Mouse (Mus musculus) embryonic facial prominence, embryonic 12.5 days (tissue): Measurements from ENCODE around the gene Zbtb45. TPM values are rescaled to one million over a fixed set of nuclear protein-coding genes. Genes with fewer than 3 reads are reported as not detected.

ENCODE experiments used
- ATAC-seq: fragments of 200-750 bp; cut with Nextera tagmentation; 2 replicates; pipeline ENCODE4 v1.8.0; 2017; ENCODE audit not compliant: insufficient number of reproducible peaks, insufficient read depth, low FRiP score, low TSS enrichment
- H3K27ac ChIP-seq: fragments of 300-500 bp; sonication (generic); 2 replicates; pipeline ENCODE4 v1.5.1; 2016; ENCODE audit warnings: mild to moderate bottlenecking
- H3K27me3 ChIP-seq: fragments of 300-500 bp; sonication (generic); 2 replicates; pipeline ENCODE4 v1.6.1; 2016; ENCODE audit warnings: mild to moderate bottlenecking, moderate library complexity
- H3K36me3 ChIP-seq: fragments of 300-500 bp; sonication (generic); 2 replicates; pipeline ENCODE4 v1.6.1; 2016; ENCODE audit warnings: mild to moderate bottlenecking
- H3K4me1 ChIP-seq: fragments of 300-500 bp; sonication (generic); 2 replicates; pipeline ENCODE4 v1.6.1; 2016
- H3K4me2 ChIP-seq: fragments of 300-500 bp; sonication (generic); replicated peaks from 2 replicates; pipeline ENCODE4 v1.6.1; 2016; ENCODE audit warnings: mild to moderate bottlenecking, moderate library complexity
- H3K4me3 ChIP-seq: fragments of 300-500 bp; sonication (generic); 2 replicates; pipeline ENCODE4 v1.5.1; 2016; ENCODE audit warnings: mild to moderate bottlenecking
- H3K9ac ChIP-seq: fragments of 300-500 bp; sonication (generic); 2 replicates; pipeline ENCODE4 v1.6.1; 2016; ENCODE audit warnings: mild to moderate bottlenecking, moderate library complexity
- H3K9me3 ChIP-seq: fragments of 300-500 bp; sonication (generic); 2 replicates; pipeline ENCODE4 v1.6.1; 2016; ENCODE audit warnings: mild to moderate bottlenecking, moderate library complexity
- WGBS: fragments of 180-500 bp; shearing (Covaris S2); methylation state at CpG from one replicate; pipeline ENCODE4 v1.1.7; 2016; 5-methylcytosine and 5-hydroxymethylcytosine counted together
- polyA plus RNA-seq: library from polyadenylated mRNA; unstranded; fragments of >200 nt; fragmentation: Nextera tagmentation; extraction: Ambion mirVana; gene quantifications from 2 replicates; pipeline ENCODE4 v1.2.1, GENCODE M21; 2016

The Zbtb45 gene
- polyA plus RNA-seq, 1 experiment from 2014 or later = 29.9 TPM

DNA sequence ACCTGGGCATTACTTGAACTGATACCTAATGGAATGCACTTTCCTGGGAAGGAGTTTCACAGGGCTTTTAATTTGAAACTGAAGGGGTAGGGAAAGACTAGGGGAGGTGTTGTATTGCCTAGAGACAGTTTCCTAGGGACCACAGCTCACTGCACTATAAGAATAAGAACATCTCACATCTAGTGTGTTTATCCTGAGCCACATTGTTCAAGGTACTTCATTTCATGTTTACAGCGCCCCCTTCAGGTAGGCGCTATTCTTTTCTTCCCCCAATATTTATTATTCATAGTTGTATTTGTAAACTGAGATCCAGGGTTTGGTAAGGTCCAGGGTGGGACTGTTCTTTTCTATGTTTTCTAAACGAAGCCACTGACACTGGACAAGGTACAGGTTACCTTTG, 17.6 kb downstream of the Zbtb45 start:
- H3K4me3 ChIP-seq = no peak overlapping the region
- WGBS = 5% methylated on average over 3 of the region's 3 CpGs
- H3K4me1 ChIP-seq = no peaks in the 10 kb centered on the region
- no peak for ATAC-seq
- H3K27ac ChIP-seq = no peak overlapping the region
- no peak overlapping the region for H3K4me2 ChIP-seq
- H3K9ac ChIP-seq = no peak overlapping the region
- no peaks in the 10 kb centered on the region for H3K36me3 ChIP-seq
- no peaks in the 10 kb centered on the region for H3K27me3 ChIP-seq
- no peaks in the 10 kb centered on the region for H3K9me3 ChIP-seq

DNA sequence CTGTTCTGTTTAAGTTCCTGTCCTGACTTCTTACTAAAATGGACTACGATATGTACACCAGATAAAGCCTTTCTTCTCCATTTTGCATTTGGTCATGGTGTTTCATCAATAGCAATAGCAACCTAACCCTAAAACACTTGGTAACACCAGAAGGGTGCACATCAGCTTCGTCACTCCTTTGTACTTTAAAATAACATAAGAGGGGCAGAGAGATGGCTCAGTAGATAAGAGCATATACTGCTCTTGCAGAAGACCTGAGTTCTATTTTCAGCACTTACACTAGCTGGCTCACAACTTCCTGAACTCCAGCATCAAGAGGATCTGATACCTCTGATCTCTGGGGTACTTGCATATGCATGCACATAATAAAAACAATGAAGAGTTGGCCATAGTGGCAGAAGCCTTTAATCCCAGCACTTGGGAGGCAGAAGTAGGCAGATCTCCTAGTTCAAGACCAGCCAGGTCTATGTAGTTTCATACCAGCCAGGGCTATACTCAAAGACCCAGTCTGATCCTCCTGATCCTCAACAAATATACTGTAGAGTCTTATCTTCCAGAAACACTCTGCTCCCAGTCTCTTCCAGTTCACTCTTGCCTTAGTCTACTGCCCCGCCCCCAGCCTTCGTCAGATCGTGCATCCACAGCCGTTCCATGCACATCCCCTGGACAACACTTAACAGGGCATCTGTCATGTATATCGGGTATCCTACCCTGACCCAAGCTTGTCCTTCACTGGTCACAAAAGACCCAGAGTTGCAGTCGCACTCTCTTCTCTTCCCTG, 22.2 kb downstream of the Zbtb45 start:
- Histone ChIP-seq H3K4me3 (no peak overlapping the region), H3K4me2 (no peak overlapping the region), H3K4me1 (no peaks in the 10 kb centered on the region), H3K27ac (no peak overlapping the region), H3K36me3 (peaks cover 2% of the 10 kb centered on the region; the same call in 1 of the 2 replicates), H3K9me3 (no peaks in the 10 kb centered on the region), H3K27me3 (no peaks in the 10 kb centered on the region), H3K9ac (no peak overlapping the region)
- WGBS = 82% methylated on average over 8 of the region's 8 CpGs
- ATAC-seq = no peak

DNA sequence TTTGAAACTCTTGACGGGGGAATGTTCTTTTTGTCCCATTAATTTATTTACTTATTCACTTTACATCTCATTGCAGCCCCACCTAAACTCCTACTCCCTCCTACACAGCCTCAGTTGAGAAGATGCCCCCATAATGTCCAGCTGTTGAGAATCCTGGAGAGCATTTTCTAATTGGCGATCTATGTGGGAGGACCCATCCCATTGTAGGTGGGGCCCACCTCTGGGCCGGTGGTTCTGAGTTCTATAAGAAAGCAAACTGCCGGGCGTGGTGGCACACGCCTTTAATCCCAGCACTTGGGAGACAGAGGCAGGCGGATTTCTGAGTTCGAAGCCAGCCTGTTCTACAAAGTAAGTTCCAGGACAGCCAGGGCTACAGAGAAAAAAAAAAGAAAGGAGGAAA, 22.9 kb downstream of the Zbtb45 start:
- Histone ChIP-seq H3K27me3 (no peaks in the 10 kb centered on the region), H3K4me2 (no peak overlapping the region), H3K4me1 (no peaks in the 10 kb centered on the region), H3K27ac (no peak overlapping the region), H3K4me3 (no peak overlapping the region), H3K9me3 (no peaks in the 10 kb centered on the region), H3K36me3 (peaks cover 7% of the 10 kb centered on the region; the same call in 1 of the 2 replicates), H3K9ac (no peak overlapping the region)
- no peak for ATAC-seq
- WGBS = 87% methylated on average over 8 of the region's 8 CpGs

DNA sequence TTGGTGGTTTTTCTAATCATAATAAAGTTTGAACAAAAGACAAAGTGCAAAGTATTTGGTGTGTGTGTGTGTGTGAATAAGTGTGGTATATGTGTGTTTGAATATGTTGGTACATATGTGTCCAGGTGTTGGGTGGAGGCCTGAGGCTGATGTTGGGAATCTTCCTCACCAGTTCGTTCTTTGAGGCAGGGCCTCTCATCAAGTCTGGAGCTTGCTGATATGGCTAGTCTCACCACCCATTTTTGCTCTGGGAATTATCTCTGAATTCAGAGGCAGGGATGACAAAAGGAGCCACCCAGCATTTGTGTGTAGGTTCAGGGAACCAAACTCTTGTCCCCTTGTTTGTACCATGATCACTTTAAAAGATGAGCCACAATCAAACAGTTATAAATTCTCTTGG, 24.1 kb downstream of the Zbtb45 start:
- Histone ChIP-seq H3K4me2 (no peak overlapping the region), H3K9ac (no peak overlapping the region), H3K27ac (no peak overlapping the region), H3K4me1 (no peaks in the 10 kb centered on the region), H3K36me3 (peaks cover 7% of the 10 kb centered on the region; the same call in 1 of the 2 replicates), H3K27me3 (no peaks in the 10 kb centered on the region), H3K9me3 (no peaks in the 10 kb centered on the region), H3K4me3 (no peak overlapping the region)
- no peak for ATAC-seq
- WGBS = 86% methylated on average over 1 of the region's 1 CpGs

DNA sequence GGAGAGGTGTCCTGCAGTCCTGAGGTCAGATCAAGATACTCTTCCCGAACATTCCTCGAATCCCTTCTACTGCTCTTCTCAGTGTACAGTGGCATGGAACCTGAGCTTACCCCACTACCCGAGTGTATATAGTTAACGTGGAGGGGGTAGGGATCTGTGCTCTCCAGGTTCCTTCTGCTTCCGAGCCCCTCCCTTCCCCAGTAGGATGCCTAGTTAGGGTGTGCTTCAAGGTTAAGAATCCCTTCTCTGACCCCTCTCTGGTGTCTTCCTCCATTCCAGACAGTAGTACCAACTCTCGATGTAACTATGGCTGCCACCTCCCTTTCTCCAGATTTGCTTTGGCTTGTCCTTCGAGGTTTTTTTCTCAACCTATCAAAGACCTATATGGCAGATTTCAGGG, 29.5 kb downstream of the Zbtb45 start:
- 80% methylated on average over 7 of the region's 7 CpGs for WGBS
- no peaks in the 10 kb centered on the region for H3K27me3 ChIP-seq
- no peak overlapping the region for H3K4me3 ChIP-seq
- H3K9me3 ChIP-seq = no peaks in the 10 kb centered on the region
- H3K4me2 ChIP-seq = no peak overlapping the region
- H3K9ac ChIP-seq = no peak overlapping the region
- peaks cover 7% of the 10 kb centered on the region; the same call in 1 of the 2 replicates for H3K36me3 ChIP-seq
- no peak for ATAC-seq
- H3K4me1 ChIP-seq = peaks cover 9% of the 10 kb centered on the region; the same call in 1 of the 2 replicates
- no peak overlapping the region for H3K27ac ChIP-seq

DNA sequence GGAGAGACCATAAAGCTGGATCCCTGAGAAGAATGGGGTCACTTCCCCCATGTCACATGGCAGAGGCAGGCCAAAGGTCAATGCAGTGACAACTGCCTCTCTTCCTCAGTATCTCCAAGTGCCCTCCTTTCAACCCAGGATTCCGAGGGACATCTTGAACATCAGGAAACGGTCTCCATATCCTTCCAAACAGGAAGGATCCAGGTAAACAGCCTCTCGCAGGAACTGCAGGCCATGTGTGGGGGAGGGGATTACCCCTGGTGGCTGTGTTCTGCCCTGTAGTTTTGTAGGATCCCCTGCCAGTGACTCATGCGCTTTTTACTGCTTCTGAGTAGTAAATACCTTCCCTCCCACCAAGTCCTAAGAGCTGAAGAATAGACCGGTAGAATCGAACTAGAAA, 30.1 kb downstream of the Zbtb45 start:
- H3K27ac ChIP-seq = no peak overlapping the region
- H3K4me1 ChIP-seq = peaks cover 9% of the 10 kb centered on the region; the same call in 1 of the 2 replicates
- H3K9ac ChIP-seq = no peak overlapping the region
- no peak overlapping the region for H3K4me2 ChIP-seq
- no peaks in the 10 kb centered on the region for H3K9me3 ChIP-seq
- H3K4me3 ChIP-seq = no peak overlapping the region
- no peaks in the 10 kb centered on the region for H3K27me3 ChIP-seq
- H3K36me3 ChIP-seq = peaks cover 7% of the 10 kb centered on the region; the same call in 1 of the 2 replicates
- 79% methylated on average over 6 of the region's 6 CpGs for whole genome bisulfite sequencing
- ATAC-seq = no peak

DNA sequence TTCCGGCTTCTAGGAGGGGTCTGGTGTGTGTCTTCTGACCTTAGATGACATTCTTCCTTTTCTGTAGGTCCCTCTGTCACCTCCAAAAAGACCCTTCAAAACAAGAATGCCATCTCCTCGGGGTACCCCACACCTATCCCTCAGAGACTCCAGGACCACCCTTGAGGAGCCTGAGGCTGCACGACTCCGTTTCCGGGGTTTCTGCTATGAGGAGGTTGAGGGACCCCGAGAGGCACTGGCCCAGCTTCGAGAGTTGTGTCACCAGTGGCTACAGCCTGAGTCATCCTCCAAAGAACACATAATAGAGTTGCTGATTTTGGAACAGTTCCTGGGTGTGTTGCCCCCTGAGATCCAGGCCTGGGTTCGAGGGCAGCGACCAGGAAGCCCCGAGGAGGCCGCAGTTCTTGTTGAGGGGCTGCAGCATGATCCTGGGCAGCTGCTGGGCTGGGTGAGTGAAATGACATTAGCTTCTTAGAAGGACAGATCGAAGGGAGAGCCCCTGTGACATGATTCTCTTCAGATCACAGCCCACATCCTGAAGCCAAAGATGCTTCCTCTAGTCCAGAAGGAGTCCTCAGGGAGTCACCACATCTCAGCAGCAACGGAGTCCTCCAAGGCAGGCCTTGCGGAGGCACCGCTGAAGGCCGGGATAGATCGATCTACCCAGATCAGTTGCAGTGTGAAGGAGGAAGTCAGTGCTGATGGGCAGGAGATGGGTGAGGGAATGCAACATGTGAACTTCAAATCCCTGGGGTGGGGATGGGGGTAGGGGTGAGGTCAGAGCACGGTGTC, 30.7 kb downstream of the Zbtb45 start:
- Histone ChIP-seq H3K4me1 (peaks cover 9% of the 10 kb centered on the region; the same call in 1 of the 2 replicates), H3K27ac (no peak overlapping the region), H3K36me3 (peaks cover 7% of the 10 kb centered on the region; the same call in 1 of the 2 replicates), H3K4me3 (peak overlapping the region; percentile 61), H3K4me2 (peak overlapping the region; percentile 69), H3K27me3 (no peaks in the 10 kb centered on the region), H3K9me3 (no peaks in the 10 kb centered on the region), H3K9ac (no peak overlapping the region)
- 84% methylated on average over 18 of the region's 18 CpGs for WGBS
- ATAC-seq = no peak

DNA sequence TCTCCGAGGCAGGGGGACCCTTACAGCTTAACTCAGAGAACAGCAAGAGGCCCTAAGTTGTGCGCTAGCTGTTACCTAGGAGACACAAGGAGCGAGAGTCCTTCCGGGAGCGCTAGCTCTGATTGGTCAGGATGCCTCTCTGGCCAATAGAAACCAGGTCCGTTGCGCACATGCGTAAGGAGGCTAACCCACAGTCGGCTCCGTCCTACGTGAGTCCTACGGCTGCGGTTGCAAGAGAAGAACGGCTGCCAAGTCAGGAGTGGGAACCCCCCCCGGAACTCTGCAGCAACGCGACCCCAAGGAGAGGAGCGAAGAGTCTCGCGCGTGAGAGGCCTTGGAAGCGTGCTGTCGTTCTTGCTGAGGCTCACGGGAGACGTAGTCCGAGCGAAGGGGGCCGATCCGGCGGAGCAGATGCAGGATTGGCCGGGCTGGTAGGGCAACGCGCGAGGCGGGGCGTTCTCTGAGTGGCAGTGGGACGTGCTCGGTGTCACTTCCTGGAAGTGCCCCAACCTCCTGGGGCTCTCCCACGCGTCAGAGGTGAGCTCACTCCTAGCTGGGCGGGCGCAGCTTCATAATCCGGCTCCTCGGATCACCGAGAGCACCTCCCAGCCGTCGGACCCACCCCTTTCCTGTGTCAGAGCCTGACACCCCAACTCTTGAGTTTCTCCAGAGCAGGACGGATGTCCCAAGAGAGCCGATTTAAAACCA, 32.0 kb downstream of the Zbtb45 start, which contains the start of gene Zfp446:
Gene Zfp446 (plus strand): TSS at position 167 of the 708 bp plus-strand sequence.
- H3K9me3 ChIP-seq = no peaks in the 10 kb centered on the region
- H3K4me2 ChIP-seq = peak within 1 kb of the TSS; percentile 69
- H3K4me3 ChIP-seq = peak within 1 kb of the TSS; percentile 61
- under 1% methylated on average over 49 of the region's 49 CpGs for WGBS
- H3K9ac ChIP-seq = peak within 1 kb of the TSS; percentile 63
- H3K27ac ChIP-seq = peak within 1 kb of the TSS; percentile 94
- H3K27me3 ChIP-seq = no peaks in the 10 kb centered on the region
- ATAC-seq = peak; percentile 98
- H3K4me1 ChIP-seq = peaks cover 9% of the 10 kb centered on the region; the same call in 1 of the 2 replicates
- H3K36me3 ChIP-seq = peaks cover 7% of the 10 kb centered on the region; the same call in 1 of the 2 replicates

DNA sequence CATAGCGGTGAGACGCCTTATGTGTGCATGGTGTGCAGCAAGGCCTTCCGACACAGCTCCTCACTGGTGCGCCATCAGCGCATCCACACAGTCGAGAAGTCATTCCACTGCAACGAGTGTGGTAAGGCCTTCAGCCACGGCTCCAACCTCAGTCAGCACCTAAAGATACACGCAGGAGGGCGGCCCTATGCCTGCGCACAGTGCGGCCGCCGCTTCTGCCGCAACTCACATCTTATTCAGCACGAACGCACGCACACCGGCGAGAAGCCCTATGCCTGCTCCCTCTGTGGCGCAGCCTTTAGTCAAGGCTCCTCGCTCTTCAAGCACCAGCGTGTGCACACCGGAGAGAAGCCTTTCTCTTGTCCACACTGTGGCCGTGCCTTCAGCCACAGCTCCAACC, 38.9 kb downstream of the Zbtb45 start:
- ATAC-seq = no peak
- no peaks in the 10 kb centered on the region for H3K9me3 ChIP-seq
- H3K4me1 ChIP-seq = peaks cover 10% of the 10 kb centered on the region
- peaks cover 40% of the 10 kb centered on the region for H3K36me3 ChIP-seq
- H3K27me3 ChIP-seq = no peaks in the 10 kb centered on the region
- WGBS = 94% methylated on average over 25 of the region's 25 CpGs
- H3K4me2 ChIP-seq = no peak overlapping the region
- H3K9ac ChIP-seq = no peak overlapping the region
- no peak overlapping the region for H3K4me3 ChIP-seq
- no peak overlapping the region for H3K27ac ChIP-seq

DNA sequence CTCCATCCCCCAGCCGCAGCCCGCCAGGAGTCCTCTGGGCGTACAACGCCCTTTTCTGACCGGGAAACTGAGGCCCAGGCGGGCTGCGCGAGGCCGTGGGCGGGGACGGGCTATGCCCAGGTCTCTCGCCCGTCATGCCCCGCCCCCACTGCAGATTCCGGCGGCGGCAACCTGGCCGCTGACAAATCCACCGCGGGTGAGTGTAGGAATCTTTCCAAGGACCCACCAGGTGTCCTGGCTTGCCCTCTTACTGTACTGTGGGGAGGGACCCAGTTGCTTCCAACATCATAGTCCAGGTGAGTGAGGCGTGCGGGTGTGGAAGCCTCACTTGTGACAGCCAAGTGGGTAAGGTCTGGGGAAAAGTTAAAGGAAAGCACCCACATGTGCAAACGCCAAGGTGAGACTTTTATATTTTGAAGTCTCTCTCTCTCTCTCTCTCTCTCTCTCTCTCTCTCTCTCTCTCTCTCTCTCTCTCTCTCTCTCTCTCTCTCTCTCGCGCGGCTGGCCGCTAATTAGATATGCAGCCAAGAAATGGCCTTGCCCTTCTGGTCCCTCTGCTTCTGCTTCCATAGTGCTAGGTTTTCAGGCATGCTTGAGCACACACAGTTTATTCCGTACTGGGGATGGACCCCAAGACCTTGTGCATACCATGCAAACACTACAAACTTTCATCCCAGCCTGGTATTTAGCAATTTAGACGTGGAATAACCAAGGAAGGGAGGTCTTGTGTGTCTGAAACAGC, 43.6 kb downstream of the Zbtb45 start:
- Histone ChIP-seq H3K4me2 (peak overlapping the region; percentile 86), H3K9ac (peak overlapping the region; percentile 95), H3K27ac (peak overlapping the region; percentile 91), H3K4me1 (peaks cover 10% of the 10 kb centered on the region), H3K9me3 (no peaks in the 10 kb centered on the region), H3K4me3 (peak overlapping the region; percentile 90), H3K36me3 (peaks cover 25% of the 10 kb centered on the region), H3K27me3 (no peaks in the 10 kb centered on the region)
- WGBS = under 1% methylated on average over 25 of the region's 29 CpGs
- peak; percentile 48 for ATAC-seq

DNA sequence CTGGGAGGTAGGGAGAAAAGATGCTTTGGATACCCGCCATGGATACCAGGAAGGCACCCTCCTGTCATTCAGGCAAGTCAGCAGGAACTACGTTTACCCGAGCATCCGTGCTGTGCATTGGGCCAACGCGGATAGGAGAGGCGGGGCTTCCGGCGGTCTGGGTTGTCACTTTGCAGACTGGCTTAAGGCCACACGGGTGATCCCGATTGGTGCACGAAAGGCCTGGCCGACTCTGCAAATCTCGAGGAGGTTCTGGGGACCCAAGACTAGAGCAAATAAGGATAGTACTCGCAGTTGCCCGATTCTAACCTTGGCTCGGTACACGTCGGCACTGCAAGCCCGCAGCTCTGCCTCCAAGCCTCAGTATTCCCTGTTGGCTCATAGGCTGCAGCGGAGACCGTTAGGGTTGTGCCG, 44.1 kb downstream of the Zbtb45 start, which contains the start of gene Zfp324:
Gene Zfp324 (plus strand): TSS at position 161 of the 414 bp plus-strand sequence.
- H3K4me1 ChIP-seq = peaks cover 10% of the 10 kb centered on the region
- no peaks in the 10 kb centered on the region for H3K27me3 ChIP-seq
- peaks cover 19% of the 10 kb centered on the region for H3K36me3 ChIP-seq
- H3K9me3 ChIP-seq = no peaks in the 10 kb centered on the region
- peak within 1 kb of the TSS; percentile 95 for H3K9ac ChIP-seq
- peak within 1 kb of the TSS; percentile 91 for H3K27ac ChIP-seq
- whole genome bisulfite sequencing = under 1% methylated on average over 23 of the region's 23 CpGs
- H3K4me2 ChIP-seq = peak within 1 kb of the TSS; percentile 86
- H3K4me3 ChIP-seq = peak within 1 kb of the TSS; percentile 90
- ATAC-seq = peak; percentile 91
